Mouse (Mus musculus) liver, embryonic 15.5 days (tissue): ENCODE data around the gene Rimbp2. TPM values are rescaled to one million over a fixed set of nuclear protein-coding genes. Genes with fewer than 3 reads are reported as not detected.

Experiments used
- ATAC-seq: fragments of 200-750 bp; cut with Nextera tagmentation; 2 replicates; pipeline ENCODE4 v1.8.0; 2017; ENCODE audit warnings: moderate number of reproducible peaks, mild to moderate bottlenecking, moderate library complexity; ENCODE audit not compliant: insufficient read depth
- H3K27ac ChIP-seq: fragments of 300-500 bp; sonication (generic); replicated peaks from 2 replicates; pipeline ENCODE4 v1.5.1; 2015; ENCODE audit warnings: mild to moderate bottlenecking, inconsistent platforms
- H3K27me3 ChIP-seq: fragments of 300-500 bp; sonication (generic); 2 replicates; pipeline ENCODE4 v1.6.1; 2015; ENCODE audit warnings: mild to moderate bottlenecking, inconsistent platforms
- H3K36me3 ChIP-seq: fragments of 300-500 bp; sonication (generic); replicated peaks from 2 replicates; pipeline ENCODE4 v1.6.1; 2015; ENCODE audit warnings: moderate library complexity, mild to moderate bottlenecking, inconsistent platforms
- H3K4me1 ChIP-seq: fragments of 300-500 bp; sonication (generic); replicated peaks from 2 replicates; pipeline ENCODE4 v1.6.1; 2015; ENCODE audit warnings: inconsistent platforms
- H3K4me2 ChIP-seq: fragments of 300-500 bp; sonication (generic); 2 replicates; pipeline ENCODE4 v1.6.1; 2015; ENCODE audit warnings: moderate library complexity, mild to moderate bottlenecking, inconsistent platforms
- H3K4me3 ChIP-seq: fragments of 300-500 bp; sonication (generic); replicated peaks from 2 replicates; pipeline ENCODE4 v1.5.1; 2015; ENCODE audit warnings: mild to moderate bottlenecking, inconsistent platforms
- H3K9ac ChIP-seq: fragments of 300-500 bp; sonication (generic); 2 replicates; pipeline ENCODE4 v1.6.1; 2015; ENCODE audit warnings: moderate library complexity, mild to moderate bottlenecking, inconsistent platforms
- H3K9me3 ChIP-seq: fragments of 300-500 bp; sonication (generic); replicated peaks from 2 replicates; pipeline ENCODE4 v1.6.1; 2016; ENCODE audit warnings: inconsistent platforms
- WGBS: fragments of 180-500 bp; shearing (Covaris S2); methylation state at CpG from one replicate; pipeline ENCODE4 v1.1.7; 2015; ENCODE audit warnings: mixed read lengths; ENCODE audit not compliant: insufficient replicate concordance; 5-methylcytosine and 5-hydroxymethylcytosine counted together
- polyA plus RNA-seq: library from polyadenylated mRNA; unstranded; fragments of >200 nt; fragmentation: Nextera tagmentation; extraction: Ambion mirVana; gene quantifications from 2 replicates; pipeline ENCODE4 v1.2.1, GENCODE M21; 2015

Gene Rimbp2
- polyA plus RNA-seq, 1 experiment from 2014 or later: not detected

DNA sequence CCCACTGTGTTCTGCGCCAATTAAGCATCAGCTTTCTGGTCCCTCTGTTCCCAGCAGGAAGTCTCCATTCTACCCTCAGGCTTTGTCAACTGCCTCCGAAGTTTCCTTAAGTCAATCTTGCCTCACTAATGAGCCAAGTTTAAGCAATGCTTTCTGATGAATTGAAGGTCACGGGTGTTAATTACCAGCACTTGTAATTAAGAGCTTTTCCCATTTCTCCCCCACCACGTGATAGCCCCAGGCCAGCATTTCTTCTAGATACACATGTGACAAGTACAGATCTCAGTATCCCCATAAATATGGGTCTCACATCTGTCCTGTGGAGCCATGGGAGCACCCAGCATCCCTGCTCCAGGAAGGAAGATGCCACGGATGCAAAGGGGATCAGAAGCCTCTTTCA lies 20.5 kb downstream of the Rimbp2 start:
- H3K4me2 ChIP-seq: no peak overlapping the region
- ATAC-seq: no peak
- no peaks in the 10 kb centered on the region for H3K9me3 ChIP-seq
- H3K4me3 ChIP-seq: no peak overlapping the region
- no peak overlapping the region for H3K27ac ChIP-seq
- no peaks in the 10 kb centered on the region for H3K27me3 ChIP-seq
- no peak overlapping the region for H3K9ac ChIP-seq
- H3K4me1 ChIP-seq: no peaks in the 10 kb centered on the region
- H3K36me3 ChIP-seq: no peaks in the 10 kb centered on the region
- WGBS: 49% methylated on average over 5 of the region's 5 CpGs

DNA sequence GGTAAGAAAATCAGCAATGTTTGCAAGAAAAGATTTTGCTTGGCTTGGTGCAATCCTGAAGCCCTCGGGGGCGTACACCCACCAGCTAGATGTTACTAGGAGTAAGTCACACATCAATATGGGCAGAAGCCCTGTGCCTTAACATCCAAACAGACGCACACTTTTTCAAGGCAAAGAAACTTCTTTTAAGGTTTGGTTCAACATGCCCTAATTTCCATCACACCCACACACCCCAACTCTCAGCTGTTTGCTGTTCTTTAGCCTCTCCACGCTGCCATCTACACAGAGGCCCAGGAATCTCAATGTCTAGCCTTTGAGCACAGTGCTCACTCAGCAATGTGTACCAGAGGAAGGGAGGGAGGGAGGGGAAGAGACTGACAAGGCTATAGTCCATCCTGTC lies 28.2 kb downstream of the Rimbp2 start:
- no peaks in the 10 kb centered on the region for H3K36me3 ChIP-seq
- WGBS: 69% methylated on average over 4 of the region's 4 CpGs

DNA sequence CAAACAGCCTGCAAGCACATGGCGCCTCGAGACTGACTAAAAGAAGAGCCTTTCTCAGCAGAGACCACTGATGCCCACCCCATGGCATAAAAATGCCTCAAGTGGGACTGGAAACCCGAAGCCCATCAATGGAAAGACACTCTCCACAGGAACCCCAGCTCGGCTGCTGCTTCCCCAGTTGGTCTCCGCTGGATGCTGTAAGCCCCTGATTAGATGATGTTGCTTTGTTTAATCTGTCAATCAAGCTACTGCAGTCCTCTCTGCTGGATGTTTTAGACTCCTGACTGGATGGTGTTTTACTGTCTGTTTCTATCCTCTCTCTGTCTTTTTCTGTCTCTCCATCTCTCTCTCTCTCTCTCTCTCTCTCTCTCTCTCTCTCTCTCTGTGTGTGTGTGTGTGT lies 33.2 kb downstream of the Rimbp2 start:
- no peaks in the 10 kb centered on the region for H3K9me3 ChIP-seq
- no peak for ATAC-seq
- WGBS: 42% methylated on average over 5 of the region's 5 CpGs

More for the DNA sequence above, 28.2 kb downstream of the Rimbp2 start:
- H3K9me3 ChIP-seq: no peaks in the 10 kb centered on the region
- H3K4me2 ChIP-seq: no peak overlapping the region
- H3K4me3 ChIP-seq: no peak overlapping the region
- ATAC-seq: no peak
- no peaks in the 10 kb centered on the region for H3K27me3 ChIP-seq
- no peak overlapping the region for H3K27ac ChIP-seq
- H3K9ac ChIP-seq: no peak overlapping the region
- H3K4me1 ChIP-seq: no peaks in the 10 kb centered on the region

DNA sequence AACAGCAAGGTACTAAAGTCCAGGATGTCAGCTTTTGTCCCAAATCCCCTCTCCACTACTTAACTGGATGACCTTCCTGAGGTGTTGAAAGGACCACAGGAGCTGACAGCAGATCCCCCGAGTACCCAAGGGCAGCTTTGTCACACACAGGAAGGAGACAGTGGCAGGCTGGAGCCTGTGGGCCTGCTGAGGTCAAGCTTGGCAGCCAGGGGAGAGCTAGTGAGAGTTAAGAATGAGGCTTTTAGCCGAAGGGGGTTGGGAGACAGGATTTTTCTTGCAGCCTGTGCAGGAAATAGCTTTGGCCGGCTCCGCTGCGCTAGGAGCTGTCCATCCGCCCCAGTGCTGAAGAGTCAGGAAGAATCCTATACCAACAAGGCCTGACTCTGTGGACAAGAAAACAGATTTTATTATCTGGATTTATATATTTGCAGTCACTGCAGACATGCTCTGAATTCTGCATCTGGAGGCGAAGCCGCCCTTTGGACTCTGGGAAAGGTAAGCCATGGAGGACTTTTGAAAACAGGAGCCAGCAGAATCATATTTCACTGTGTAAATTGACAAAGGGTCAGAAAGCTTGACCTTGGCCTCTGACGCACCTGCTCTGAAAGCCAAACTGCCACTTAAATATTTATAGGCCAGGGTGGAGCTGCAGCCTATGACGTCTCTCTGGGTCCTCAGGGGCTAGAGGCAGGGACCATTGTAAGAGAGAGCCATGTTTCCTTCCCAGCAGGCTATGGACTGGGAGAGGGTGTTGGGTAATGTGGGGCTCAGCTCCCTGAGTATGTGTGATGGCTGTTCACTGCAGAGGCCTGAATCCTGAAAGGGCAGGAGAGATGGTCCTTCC lies 35.9 kb downstream of the Rimbp2 start:
- H3K4me1 ChIP-seq: no peaks in the 10 kb centered on the region
- ATAC-seq: peak; percentile 64
- H3K4me2 ChIP-seq: no peak overlapping the region

More for the DNA sequence above, 33.2 kb downstream of the Rimbp2 start:
- no peak overlapping the region for H3K9ac ChIP-seq
- H3K27me3 ChIP-seq: no peaks in the 10 kb centered on the region
- no peaks in the 10 kb centered on the region for H3K4me1 ChIP-seq
- H3K27ac ChIP-seq: no peak overlapping the region
- no peak overlapping the region for H3K4me3 ChIP-seq
- H3K36me3 ChIP-seq: no peaks in the 10 kb centered on the region
- H3K4me2 ChIP-seq: no peak overlapping the region

DNA sequence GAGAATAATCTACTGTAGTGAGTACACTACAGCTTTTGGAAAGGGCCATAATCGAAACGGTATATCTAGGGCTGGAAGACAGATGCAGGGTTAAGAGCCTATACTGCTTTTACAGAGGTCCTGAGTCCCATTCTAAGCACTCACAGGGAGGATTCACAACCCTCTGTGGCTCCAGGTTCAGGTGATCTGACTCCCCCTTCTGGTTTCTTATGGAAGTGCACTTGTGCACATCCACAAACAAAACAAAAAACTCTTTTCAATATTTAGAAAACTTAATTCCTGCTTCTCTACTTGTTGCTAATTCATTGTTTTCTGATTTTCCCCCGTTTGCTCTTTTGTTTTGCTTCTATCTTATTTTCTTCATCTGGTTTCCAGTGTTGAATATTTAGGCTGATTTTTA lies 39.5 kb downstream of the Rimbp2 start:
- H3K4me1 ChIP-seq: no peaks in the 10 kb centered on the region
- H3K4me3 ChIP-seq: no peak overlapping the region
- no peak for ATAC-seq
- no peak overlapping the region for H3K4me2 ChIP-seq
- H3K27me3 ChIP-seq: no peaks in the 10 kb centered on the region
- no peak overlapping the region for H3K9ac ChIP-seq
- 51% methylated on average over 3 of the region's 3 CpGs for WGBS
- H3K27ac ChIP-seq: no peak overlapping the region
- no peaks in the 10 kb centered on the region for H3K36me3 ChIP-seq
- no peaks in the 10 kb centered on the region for H3K9me3 ChIP-seq

More for the DNA sequence above, 35.9 kb downstream of the Rimbp2 start:
- Histone ChIP-seq H3K4me3 (no peak overlapping the region), H3K27me3 (no peaks in the 10 kb centered on the region), H3K9me3 (no peaks in the 10 kb centered on the region), H3K9ac (no peak overlapping the region), H3K27ac (no peak overlapping the region), H3K36me3 (no peaks in the 10 kb centered on the region)
- 13% methylated on average over 10 of the region's 10 CpGs for WGBS

DNA sequence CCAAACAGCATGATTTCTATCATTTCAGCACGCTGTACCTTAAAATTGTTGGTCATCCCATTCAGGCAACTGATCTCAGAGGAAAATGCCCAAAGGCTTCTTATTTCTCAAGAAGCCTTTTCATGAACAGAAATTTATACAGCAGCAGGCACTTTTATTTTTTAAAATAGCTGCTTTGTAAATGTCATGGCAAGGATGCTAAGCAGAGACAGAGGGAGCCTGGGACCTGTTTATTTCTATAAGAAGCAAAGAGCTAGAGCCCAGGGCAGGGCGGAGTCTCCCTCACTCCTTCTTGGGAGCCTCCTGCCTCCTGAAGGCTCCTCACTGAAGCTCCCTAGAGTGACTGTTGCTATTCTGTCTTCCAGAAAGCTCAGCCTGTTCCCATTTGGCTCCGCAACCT lies 40.9 kb downstream of the Rimbp2 start:
- no peak for ATAC-seq
- Histone ChIP-seq H3K9ac (no peak overlapping the region), H3K36me3 (no peaks in the 10 kb centered on the region), H3K27ac (no peak overlapping the region), H3K4me2 (no peak overlapping the region), H3K4me1 (no peaks in the 10 kb centered on the region), H3K9me3 (no peaks in the 10 kb centered on the region), H3K27me3 (no peaks in the 10 kb centered on the region), H3K4me3 (no peak overlapping the region)
- 75% methylated on average over 3 of the region's 3 CpGs for WGBS

DNA sequence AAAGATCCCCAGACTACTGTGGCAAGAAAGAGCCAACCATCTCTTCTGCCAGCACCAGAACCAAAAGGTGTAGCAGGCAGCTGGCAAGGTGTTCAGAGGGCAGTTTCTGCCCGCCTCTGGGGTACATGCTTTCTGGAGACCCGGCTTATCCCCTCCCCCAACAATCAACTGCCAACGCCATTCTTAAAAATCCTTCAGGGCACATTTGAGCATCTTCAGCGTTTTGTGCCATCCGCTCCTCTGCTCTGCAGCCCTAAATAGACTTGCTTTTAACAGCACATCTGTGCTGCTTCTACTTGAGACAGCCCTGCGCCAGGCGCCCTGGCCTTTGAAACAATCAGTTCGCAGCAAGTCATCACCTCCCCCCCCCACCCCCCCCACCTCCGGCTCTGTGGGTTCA lies 41.7 kb downstream of the Rimbp2 start:
- no peak overlapping the region for H3K4me3 ChIP-seq
- H3K27me3 ChIP-seq: no peaks in the 10 kb centered on the region
- no peak overlapping the region for H3K9ac ChIP-seq
- H3K9me3 ChIP-seq: no peaks in the 10 kb centered on the region
- no peak overlapping the region for H3K4me2 ChIP-seq
- H3K36me3 ChIP-seq: no peaks in the 10 kb centered on the region
- no peaks in the 10 kb centered on the region for H3K4me1 ChIP-seq
- no peak overlapping the region for H3K27ac ChIP-seq
- ATAC-seq: no peak
- 72% methylated on average over 8 of the region's 9 CpGs for WGBS

DNA sequence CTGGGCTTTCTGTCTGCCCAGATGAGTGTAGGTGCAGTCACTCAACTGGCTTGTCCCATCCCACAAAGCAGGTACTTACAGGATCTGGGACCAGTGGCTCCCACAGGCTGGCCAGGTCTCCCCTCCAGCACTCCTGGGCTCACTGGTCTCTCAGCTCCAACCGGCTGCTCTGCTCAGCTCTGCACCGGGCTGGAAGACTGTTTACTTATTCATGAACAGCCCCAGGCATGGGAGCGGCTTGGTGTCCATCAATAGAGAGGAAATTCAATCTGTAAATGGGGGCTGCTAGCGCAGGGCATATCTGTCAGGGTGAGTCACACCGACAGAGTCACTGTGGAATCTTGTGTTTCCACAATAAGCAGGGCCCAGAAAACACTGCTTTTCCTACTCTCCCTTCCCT lies 49.2 kb downstream of the Rimbp2 start:
- no peak overlapping the region for H3K4me2 ChIP-seq
- H3K9ac ChIP-seq: no peak overlapping the region
- WGBS: 34% methylated on average over 5 of the region's 5 CpGs
- H3K9me3 ChIP-seq: no peaks in the 10 kb centered on the region
- no peak overlapping the region for H3K27ac ChIP-seq
- no peak overlapping the region for H3K4me3 ChIP-seq
- no peaks in the 10 kb centered on the region for H3K4me1 ChIP-seq
- H3K36me3 ChIP-seq: no peaks in the 10 kb centered on the region
- ATAC-seq: no peak
- H3K27me3 ChIP-seq: no peaks in the 10 kb centered on the region

DNA sequence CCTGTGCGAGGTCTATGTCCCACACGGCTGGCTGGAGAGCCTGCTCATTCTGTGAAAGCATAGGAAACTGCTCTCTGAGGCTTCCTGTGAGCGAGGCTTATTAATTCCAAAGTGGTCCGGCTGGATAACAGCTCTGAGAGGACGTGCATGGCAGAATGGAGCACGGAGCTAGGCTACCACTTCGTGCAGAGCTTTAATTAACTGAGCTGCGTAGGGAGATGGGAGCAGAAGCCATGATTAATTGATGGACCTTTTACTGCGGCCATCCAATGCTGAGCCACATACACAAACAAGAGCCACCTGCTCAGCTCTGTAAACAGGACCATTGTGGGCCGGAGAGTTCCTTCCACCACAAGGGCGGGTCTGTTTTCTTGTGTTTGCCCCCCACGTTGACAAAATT lies 50.2 kb downstream of the Rimbp2 start:
- WGBS: 48% methylated on average over 12 of the region's 12 CpGs
- H3K27me3 ChIP-seq: no peaks in the 10 kb centered on the region
- H3K4me2 ChIP-seq: no peak overlapping the region
- H3K4me1 ChIP-seq: no peaks in the 10 kb centered on the region
- no peak overlapping the region for H3K27ac ChIP-seq
- ATAC-seq: no peak
- no peaks in the 10 kb centered on the region for H3K9me3 ChIP-seq
- no peaks in the 10 kb centered on the region for H3K36me3 ChIP-seq
- H3K4me3 ChIP-seq: no peak overlapping the region
- H3K9ac ChIP-seq: no peak overlapping the region

DNA sequence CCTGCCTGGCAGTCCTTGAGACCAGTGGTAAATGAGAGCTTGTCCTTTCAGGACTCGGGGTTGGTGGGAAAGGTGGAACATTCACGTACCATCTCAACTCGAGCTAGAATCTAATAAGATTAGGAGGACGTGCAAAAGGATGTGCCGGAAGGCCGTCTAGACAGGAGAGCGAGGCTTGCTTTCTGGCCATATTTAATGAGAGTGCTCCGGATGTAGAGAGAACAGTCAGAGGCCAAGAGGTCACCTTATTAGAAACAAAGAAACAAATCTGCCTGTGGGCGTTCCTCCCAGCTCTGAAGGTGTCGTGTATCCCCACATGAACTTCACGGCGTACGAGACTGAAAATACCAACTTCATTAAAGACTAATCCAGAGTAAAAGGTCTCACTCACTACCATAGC lies 53.3 kb downstream of the Rimbp2 start:
- ATAC-seq: no peak
- H3K27me3 ChIP-seq: no peaks in the 10 kb centered on the region
- H3K4me1 ChIP-seq: no peaks in the 10 kb centered on the region
- H3K9ac ChIP-seq: no peak overlapping the region
- no peak overlapping the region for H3K27ac ChIP-seq
- no peak overlapping the region for H3K4me2 ChIP-seq
- 67% methylated on average over 13 of the region's 13 CpGs for WGBS
- H3K36me3 ChIP-seq: no peaks in the 10 kb centered on the region
- no peaks in the 10 kb centered on the region for H3K9me3 ChIP-seq
- H3K4me3 ChIP-seq: no peak overlapping the region

DNA sequence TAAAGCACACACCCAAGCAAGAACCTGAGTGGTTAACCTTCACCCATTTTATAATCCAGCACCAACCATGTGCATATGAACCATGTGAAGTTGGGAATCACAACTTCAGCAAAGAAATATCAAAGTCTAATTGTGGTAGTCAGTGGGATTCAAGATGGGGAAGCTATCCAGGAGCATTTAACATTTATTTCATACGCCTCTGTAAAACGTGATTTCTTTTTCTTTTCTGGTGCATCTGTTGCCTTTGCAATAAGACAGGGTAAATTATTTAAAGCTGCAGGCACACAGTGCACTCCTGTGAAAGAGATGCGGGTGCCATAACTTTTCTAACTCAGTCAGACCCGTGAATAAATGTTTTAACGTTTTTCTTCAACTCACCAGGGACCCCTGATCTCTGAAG lies 58.4 kb downstream of the Rimbp2 start:
- no peak for ATAC-seq
- no peak overlapping the region for H3K27ac ChIP-seq
- WGBS: 57% methylated on average over 5 of the region's 5 CpGs
- no peaks in the 10 kb centered on the region for H3K9me3 ChIP-seq
- H3K4me2 ChIP-seq: no peak overlapping the region
- no peaks in the 10 kb centered on the region for H3K4me1 ChIP-seq
- no peaks in the 10 kb centered on the region for H3K27me3 ChIP-seq
- H3K9ac ChIP-seq: no peak overlapping the region
- no peak overlapping the region for H3K4me3 ChIP-seq
- H3K36me3 ChIP-seq: no peaks in the 10 kb centered on the region

DNA sequence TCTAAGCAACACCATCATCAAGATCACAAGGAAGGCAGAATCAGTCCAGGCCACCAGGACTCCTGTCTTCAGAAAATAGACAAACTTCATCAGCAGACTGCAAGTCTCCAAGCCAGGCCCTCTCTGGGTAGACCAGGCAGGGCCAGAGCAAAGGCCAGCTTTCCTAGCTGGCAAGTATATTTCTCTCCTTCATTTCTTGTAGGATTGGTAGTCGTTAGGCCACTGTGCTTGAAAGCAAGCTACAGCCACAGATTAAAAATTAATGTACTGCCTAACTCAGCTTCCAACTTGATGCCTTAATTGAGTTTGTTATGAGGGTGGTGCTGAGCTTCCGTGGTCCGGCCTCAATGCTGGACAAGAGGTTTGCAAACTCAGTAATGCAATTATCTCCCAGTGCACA lies 65.7 kb downstream of the Rimbp2 start:
- no peaks in the 10 kb centered on the region for H3K36me3 ChIP-seq
- no peak overlapping the region for H3K4me2 ChIP-seq
- H3K4me3 ChIP-seq: no peak overlapping the region
- no peak for ATAC-seq
- no peak overlapping the region for H3K9ac ChIP-seq
- H3K9me3 ChIP-seq: no peaks in the 10 kb centered on the region
- H3K4me1 ChIP-seq: no peaks in the 10 kb centered on the region
- 54% methylated on average over 3 of the region's 3 CpGs for WGBS
- H3K27ac ChIP-seq: no peak overlapping the region
- no peaks in the 10 kb centered on the region for H3K27me3 ChIP-seq
